Comparison of ENCODE assay signal across 8 mouse cellular contexts in genomic region chr13:21402287-21402846, GRCm38 (mm10). TPM values are rescaled to one million over a fixed set of nuclear protein-coding genes. Genes with fewer than 3 reads are reported as not detected.
A peak's percentile ranks its signal among the peaks of the same experiment; 100 is the strongest.
DNase-seq lines count a peak whose midpoint lies in the region; ATAC-seq and TF ChIP-seq lines count a peak whose summit lies in the region.

Zkscan3 (minus strand) TSS chr13:21402755.

- 0% methylated on average over 35 of the region's 35 CpGs for WGBS in forebrain, embryonic 15.5 days
- WGBS in lung, embryonic 14.5 days = under 1% methylated on average over 35 of the region's 35 CpGs
- WGBS in olfactory bulb, adult 2 months = under 1% methylated on average over 35 of the region's 35 CpGs
- WGBS in thymus, adult 2 months = under 1% methylated on average over 35 of the region's 35 CpGs

- peaks cover 32% of the 10 kb centered on the region for H3K4me1 ChIP-seq in forebrain, embryonic 15.5 days
- 0 out of 2 replicates have a peak, but pooled peaks cover 5% of the 10 kb centered on the region for H3K4me1 ChIP-seq in lung, embryonic 14.5 days (ENCODE audit: insufficient read depth)
- peaks cover 2% of the 10 kb centered on the region; the same call in 1 of the 2 replicates for H3K4me1 ChIP-seq in olfactory bulb, adult 2 months (ENCODE audit: control insufficient read depth, insufficient read depth, low read length)
- H3K4me1 ChIP-seq in thymus, adult 2 months (replicated peaks; ENCODE audit: control insufficient read depth, insufficient read depth, low read length) = peaks cover 2% of the 10 kb centered on the region; the same call in 1 of the 2 replicates

- H3K27ac ChIP-seq in forebrain, embryonic 15.5 days (replicated peaks) = peak within 1 kb of the TSS; percentile 70
- H3K27ac ChIP-seq in lung, embryonic 14.5 days (ENCODE audit: low read depth) = peak within 1 kb of the TSS; percentile 77
- no peak within 1 kb of the TSS; the same call in 1 of the 2 replicates for H3K27ac ChIP-seq in olfactory bulb, adult 2 months (ENCODE audit: insufficient read depth, low read depth, low read length)
- no peak within 1 kb of the TSS for H3K27ac ChIP-seq in thymus, adult 2 months (ENCODE audit: control insufficient read depth, insufficient read depth, low read length)

- peak; percentile 85 for DNase-seq in ES-CJ7 (ENCODE audit: low read depth, low spot score)
- peak; percentile 77 for DNase-seq in cerebellum, adult 11 months
- DNase-seq in heart, postnatal 25 days (ENCODE audit: low spot score) = peak; percentile 67
- peak; percentile 59 to 86 for DNase-seq in layer of hippocampus, adult 18-20 months (ENCODE audit: low spot score in 2 of 2)
- peak; percentile 95 for DNase-seq in lung, embryonic 14.5 days
- peak; percentile 83 for DNase-seq in thymus, adult 2 months

- TF ChIP-seq POLR2A in olfactory bulb, adult 2 months (IDR thresholded peaks at IDR 0.05; ENCODE audit: insufficient read depth, low read depth, low read length) = peak; percentile 50; the same call in 1 of the 2 replicates
- TF ChIP-seq POLR2A in thymus, adult 2 months (IDR thresholded peaks at IDR 0.05; ENCODE audit: control insufficient read depth, extremely low read depth, insufficient read depth, low read length, poor library complexity) = peak; percentile 59; the same call in 1 of the 2 replicates

- H3K9me3 ChIP-seq in forebrain, embryonic 15.5 days = no peaks in the 10 kb centered on the region
- H3K9me3 ChIP-seq in lung, embryonic 14.5 days (ENCODE audit: low read depth, low read length) = no peaks in the 10 kb centered on the region

- peaks cover 11% of the 10 kb centered on the region for H3K36me3 ChIP-seq in forebrain, embryonic 15.5 days
- peaks cover 19% of the 10 kb centered on the region for H3K36me3 ChIP-seq in lung, embryonic 14.5 days (ENCODE audit: insufficient read depth)
- H3K36me3 ChIP-seq in thymus, adult 2 months (ENCODE audit: control insufficient read depth, insufficient read depth, low read length) = no peaks in the 10 kb centered on the region

- no peak for TF ChIP-seq CTCF in lung, embryonic 14.5 days (IDR thresholded peaks at IDR 0.05; ENCODE audit: low read depth)
- no peak for TF ChIP-seq CTCF in olfactory bulb, adult 2 months (IDR thresholded peaks at IDR 0.05; ENCODE audit: insufficient read depth, low read depth, low read length)
- TF ChIP-seq CTCF in thymus, adult 2 months (IDR thresholded peaks at IDR 0.05; ENCODE audit: borderline replicate concordance, control insufficient read depth, extremely low read depth, insufficient read depth, low read length, poor library complexity) = 0 out of 2 replicates have a peak, but pooled peaks have one; percentile 14

- H3K4me2 ChIP-seq in forebrain, embryonic 15.5 days (replicated peaks) = peak within 1 kb of the TSS; percentile 67
- H3K4me2 ChIP-seq in lung, embryonic 14.5 days = peak within 1 kb of the TSS; percentile 76

- peak within 1 kb of the TSS; percentile 90 for H3K9ac ChIP-seq in forebrain, embryonic 15.5 days (replicated peaks)
- H3K9ac ChIP-seq in lung, embryonic 14.5 days = peak within 1 kb of the TSS; percentile 93

- H3K4me3 ChIP-seq in forebrain, embryonic 15.5 days = peak within 1 kb of the TSS; percentile 97
- H3K4me3 ChIP-seq in lung, embryonic 14.5 days (ENCODE audit: low read depth, low read length) = peak within 1 kb of the TSS; percentile 79
- peak within 1 kb of the TSS; percentile 75 for H3K4me3 ChIP-seq in olfactory bulb, adult 2 months (ENCODE audit: insufficient read depth, low read depth, low read length)
- peak within 1 kb of the TSS; percentile 78 for H3K4me3 ChIP-seq in thymus, adult 2 months (ENCODE audit: control insufficient read depth, insufficient read depth, low read length)

- peak; percentile 98 for ATAC-seq in forebrain, embryonic 15.5 days (replicated peaks)
- ATAC-seq in lung, embryonic 14.5 days (ENCODE audit: insufficient read depth) = peak; percentile 97

- intact Hi-C loops in heart, postnatal 25 days (cut with DNase I) = loop anchor here (2.0 kb wide), 2 partner anchors 50 to 128 kb away; partner anchors contain the start of genes Zkscan8 and Zscan26

- H3K27me3 ChIP-seq in forebrain, embryonic 15.5 days = no peaks in the 10 kb centered on the region
- no peaks in the 10 kb centered on the region for H3K27me3 ChIP-seq in lung, embryonic 14.5 days (ENCODE audit: insufficient read depth, low read length)
- no peaks in the 10 kb centered on the region for H3K27me3 ChIP-seq in thymus, adult 2 months (ENCODE audit: control insufficient read depth, insufficient read depth, low read length)

RNA-seq across cellular contexts. Expression of gene Zkscan3, which starts in this region (rescaled TPM):
- polyA plus RNA-seq in forebrain, embryonic 15.5 days (2015; fragmentation: Nextera tagmentation; extraction: Ambion mirVana) = 94.1 and 98.8 TPM in 2 replicates
- total RNA-seq in heart, postnatal 25 days (2021) = 10 to 100 TPM; 28.3 to 30.6 TPM
- 10 to 100 TPM; 36.9 to 41.3 TPM for total RNA-seq in layer of hippocampus, adult 18-20 months (2021)
- polyA plus RNA-seq in lung, embryonic 14.5 days (2014; fragmentation: Nextera tagmentation; extraction: Ambion mirVana) = 73.2 and 78.0 TPM in 2 replicates
- polyA plus RNA-seq in olfactory bulb, adult 2 months (2012; ENCODE audit: insufficient read depth, insufficient read length, low replicate concordance, missing spikeins) = 126 TPM in 1 of 2 replicates, not detected in the other
- polyA plus RNA-seq in thymus, adult 2 months (2012; rRNA removed) = 24.8 and 30.4 TPM in 2 replicates

Comparison
In these comparisons a context has a peak if more than half of its experiments do, and no peak if none do; other contexts are left out.
1. H3K27ac ChIP-seq: peak in forebrain, embryonic 15.5 days (single experiment) and lung, embryonic 14.5 days (single experiment); none in olfactory bulb, adult 2 months (single experiment) and thymus, adult 2 months (single experiment).
2. Peak in every context shown above with its lines, with median percentiles within 50 percentile points of each other: DNase-seq and H3K4me3 ChIP-seq.